In genomic region chr12:100967383-100967782, GRCm38 (mm10) we compare ENCODE assay signal across 19 mouse cellular contexts. TPM values are rescaled to one million over a fixed set of nuclear protein-coding genes. Genes with fewer than 3 reads are reported as not detected.
DNase-seq lines count a peak whose midpoint lies in the region; ATAC-seq lines count a peak whose summit lies in the region.
"Had no signal": no experiment of that assay in that cellular context is flagged by ENCODE, and none has a peak within 500 bp of the region (broad histone marks: within the 10 kb centered on the region; RNA-seq: fewer than 3 reads in every experiment).

No protein-coding gene starts in this region.

- WGBS in heart, embryonic 10.5 days = 88% methylated on average over 12 of the region's 12 CpGs
- WGBS in neural tube, embryonic 13.5 days = 91% methylated on average over 12 of the region's 12 CpGs
- 93% methylated on average over 12 of the region's 12 CpGs for WGBS in neural tube, embryonic 15.5 days

- H3K9me3 ChIP-seq in heart, embryonic 10.5 days = no peaks in the 10 kb centered on the region
- no peaks in the 10 kb centered on the region for H3K9me3 ChIP-seq in neural tube, embryonic 13.5 days
- no peaks in the 10 kb centered on the region for H3K9me3 ChIP-seq in neural tube, embryonic 15.5 days (replicated peaks)
- H3K9me3 ChIP-seq: forebrain, embryonic 10.5 days; heart, embryonic 12.5 days had no signal

- H3K27ac ChIP-seq in heart, embryonic 10.5 days = 0 out of 2 replicates have a peak overlapping the region, but pooled peaks have one; percentile 7
- no peak overlapping the region for H3K27ac ChIP-seq in neural tube, embryonic 13.5 days (replicated peaks)
- no peak overlapping the region for H3K27ac ChIP-seq in neural tube, embryonic 15.5 days (replicated peaks)
- H3K27ac ChIP-seq: forebrain, embryonic 10.5 days; hindbrain, postnatal 0 days had no signal

- DNase-seq in heart, embryonic 10.5 days (ENCODE audit: low spot score) = no peak
- DNase-seq in heart, postnatal 36 days = no peak
- DNase-seq in cerebellum, postnatal 14 days = no peak
- DNase-seq: adrenal gland, adult 8-10 months; adrenal gland, postnatal 36 days; cerebellum, adult 2 months; cerebellum, postnatal 10 days; embryo, embryonic 11 days; gastrocnemius, postnatal 14 days; heart, adult 18-20 months; kidney, adult 11 months had no signal

- intact Hi-C loops in heart, postnatal 36 days (cut with DNase I) = no loop called here

- peaks cover 60% of the 10 kb centered on the region for H3K27me3 ChIP-seq in heart, embryonic 10.5 days (ENCODE audit: insufficient read depth, poor library complexity, severe bottlenecking)
- H3K27me3 ChIP-seq in neural tube, embryonic 13.5 days = peaks cover 5% of the 10 kb centered on the region; the same call in 1 of the 2 replicates
- H3K27me3 ChIP-seq in neural tube, embryonic 15.5 days (replicated peaks) = no peaks in the 10 kb centered on the region

- H3K9ac ChIP-seq in neural tube, embryonic 13.5 days = no peak overlapping the region
- no peak overlapping the region for H3K9ac ChIP-seq in neural tube, embryonic 15.5 days (replicated peaks)
- H3K9ac ChIP-seq: heart, embryonic 12.5 days had no signal

- H3K4me2 ChIP-seq in neural tube, embryonic 13.5 days = no peak overlapping the region
- H3K4me2 ChIP-seq in neural tube, embryonic 15.5 days = no peak overlapping the region
- H3K4me2 ChIP-seq: heart, embryonic 12.5 days had no signal

- H3K36me3 ChIP-seq in heart, embryonic 10.5 days = no peaks in the 10 kb centered on the region
- H3K36me3 ChIP-seq in neural tube, embryonic 13.5 days = peaks cover 26% of the 10 kb centered on the region
- peaks cover 11% of the 10 kb centered on the region for H3K36me3 ChIP-seq in neural tube, embryonic 15.5 days
- H3K36me3 ChIP-seq: heart, embryonic 12.5 days had no signal

- H3K4me3 ChIP-seq in heart, embryonic 10.5 days = no peak overlapping the region
- no peak overlapping the region for H3K4me3 ChIP-seq in neural tube, embryonic 13.5 days
- H3K4me3 ChIP-seq in neural tube, embryonic 15.5 days (replicated peaks) = no peak overlapping the region
- H3K4me3 ChIP-seq: forebrain, embryonic 10.5 days; heart, embryonic 12.5 days had no signal

- 0 out of 2 replicates have a peak, but pooled peaks have one; percentile 32 for ATAC-seq in neural tube, embryonic 13.5 days (ENCODE audit: low read depth)
- no peak for ATAC-seq in neural tube, embryonic 15.5 days (ENCODE audit: low FRiP score)
- peak; percentile 43 for ATAC-seq in megakaryocyte, adult 5-6 weeks (ENCODE audit: poor library complexity, severe bottlenecking)
- ATAC-seq: forebrain, embryonic 14.5 days; hindbrain, postnatal 0 days had no signal

- H3K4me1 ChIP-seq in heart, embryonic 10.5 days = peaks cover 11% of the 10 kb centered on the region
- H3K4me1 ChIP-seq in neural tube, embryonic 13.5 days (replicated peaks) = 0 out of 2 replicates have a peak, but pooled peaks cover 4% of the 10 kb centered on the region
- H3K4me1 ChIP-seq in neural tube, embryonic 15.5 days = no peaks in the 10 kb centered on the region; the same call in 1 of the 2 replicates
- H3K4me1 ChIP-seq: forebrain, embryonic 10.5 days had no signal

RNA-seq across cellular contexts. Expression of gene Gpr68, which starts 59.4 kb away (rescaled TPM):
- polyA plus RNA-seq in heart, embryonic 10.5 days (2016; fragmentation: Nextera tagmentation; extraction: Ambion mirVana) = 2.5 and 5.9 TPM in 2 replicates
- under 1 TPM; 0.14 to 0.16 TPM for total RNA-seq in heart, postnatal 36 days (2021)
- 2.1 and 2.2 TPM in 2 replicates for polyA plus RNA-seq in neural tube, embryonic 13.5 days (2015; fragmentation: Nextera tagmentation; extraction: Ambion mirVana)
- polyA plus RNA-seq in neural tube, embryonic 15.5 days (2015; fragmentation: Nextera tagmentation; extraction: Ambion mirVana) = 7.7 and 10.8 TPM in 2 replicates
- 0.11 and 1.1 TPM in 2 replicates for total RNA-seq in megakaryocyte, adult 5-6 weeks (2015)
- 0.49 and 0.77 TPM in 2 replicates for total RNA-seq in megakaryocyte, adult 5-6 weeks (2017)
- total RNA-seq: common myeloid progenitor, adult 5-6 weeks had no signal
